Mouse (Mus musculus): ENCODE data around the gene Lrrc63.

- TF ChIP-seq CTCF (IDR thresholded peaks at IDR 0.05; ENCODE audit: borderline replicate concordance, control insufficient read depth, extremely low read depth, insufficient read depth, low read length, poor library complexity) (no peak), POLR2A (IDR thresholded peaks at IDR 0.05; ENCODE audit: control insufficient read depth, extremely low read depth, insufficient read depth, low read length, poor library complexity) (no peak)
These were observed 17.5 kb upstream of the Lrrc63 start for GRCm38 (mm10) chr14:75148229-75148628.

Measured in thymus, adult 2 months (tissue).